In genomic region chr17:87236725-87237650, GRCm38 (mm10) we compare ENCODE assay signal across 8 mouse cellular contexts. TPM values are rescaled to one million over a fixed set of nuclear protein-coding genes. Genes with fewer than 3 reads are reported as not detected.
A peak's percentile ranks its signal among the peaks of the same experiment; 100 is the strongest.
DNase-seq lines count a peak whose midpoint lies in the region; ATAC-seq and TF ChIP-seq lines count a peak whose summit lies in the region.

No protein-coding gene starts in this region.

- no peak overlapping the region for H3K4me3 ChIP-seq in hindbrain, embryonic 15.5 days
- no peak overlapping the region for H3K4me3 ChIP-seq in lung, embryonic 14.5 days (ENCODE audit: low read depth, low read length)
- H3K4me3 ChIP-seq in stomach, embryonic 14.5 days (ENCODE audit: low read depth, low read length): no peak overlapping the region

- H3K4me1 ChIP-seq in hindbrain, embryonic 15.5 days (replicated peaks): peaks cover 15% of the 10 kb centered on the region
- H3K4me1 ChIP-seq in lung, embryonic 14.5 days (ENCODE audit: insufficient read depth): 0 out of 2 replicates have a peak, but pooled peaks cover 7% of the 10 kb centered on the region
- no peaks in the 10 kb centered on the region for H3K4me1 ChIP-seq in stomach, embryonic 14.5 days (ENCODE audit: control insufficient read depth, insufficient read depth, low read length)

- WGBS in hindbrain, embryonic 15.5 days: 54% methylated on average over 18 of the region's 18 CpGs
- 33% methylated on average over 18 of the region's 18 CpGs for WGBS in lung, embryonic 14.5 days
- WGBS in stomach, embryonic 14.5 days: 50% methylated on average over 18 of the region's 18 CpGs

- TF ChIP-seq CTCF in brain, embryonic 14.5 days (IDR thresholded peaks at IDR 0.05; ENCODE audit: borderline replicate concordance, extremely low read depth, insufficient read depth, insufficient read length): no peak
- TF ChIP-seq CTCF in lung, embryonic 14.5 days (IDR thresholded peaks at IDR 0.05; ENCODE audit: low read depth): peak; percentile 3; the same call in 1 of the 2 replicates

- DNase-seq in embryo, embryonic 10 days (ENCODE audit: low spot score): peak; percentile 46
- DNase-seq in embryo, embryonic 9.5 days (ENCODE audit: extremely low spot score): no peak
- peak; percentile 77 for DNase-seq in brain, embryonic 14.5 days (ENCODE audit: low read depth)
- peak; percentile 45 for DNase-seq in lung, embryonic 14.5 days
- no peak for DNase-seq in spleen, postnatal 10 days (ENCODE audit: low spot score in 2 of 2)

- TF ChIP-seq POLR2A in brain, embryonic 14.5 days (IDR thresholded peaks at IDR 0.05; ENCODE audit: borderline replicate concordance, extremely low read depth, insufficient read depth, insufficient read length, poor library complexity, severe bottlenecking): no peak

- ATAC-seq in hindbrain, embryonic 15.5 days (ENCODE audit: low FRiP score, low read depth): no peak
- peak; percentile 67 for ATAC-seq in lung, embryonic 14.5 days (ENCODE audit: insufficient read depth)
- peak; percentile 8; the same call in 1 of the 2 replicates for ATAC-seq in stomach, embryonic 14.5 days (ENCODE audit: insufficient number of reproducible peaks, insufficient read depth, low FRiP score, low read depth)
- no peak for ATAC-seq in activated CD4-positive, CD25-positive, alpha-beta regulatory T cell, adult 4 months

- no peaks in the 10 kb centered on the region for H3K36me3 ChIP-seq in hindbrain, embryonic 15.5 days
- no peaks in the 10 kb centered on the region for H3K36me3 ChIP-seq in lung, embryonic 14.5 days (ENCODE audit: insufficient read depth)
- no peaks in the 10 kb centered on the region for H3K36me3 ChIP-seq in stomach, embryonic 14.5 days (ENCODE audit: control insufficient read depth, insufficient read depth, low read length)

- H3K9ac ChIP-seq in hindbrain, embryonic 15.5 days: no peak overlapping the region
- H3K9ac ChIP-seq in lung, embryonic 14.5 days: no peak overlapping the region
- no peak overlapping the region for H3K9ac ChIP-seq in stomach, embryonic 14.5 days (replicated peaks; ENCODE audit: low read depth, low read length)

- H3K4me2 ChIP-seq in hindbrain, embryonic 15.5 days: no peak overlapping the region
- H3K4me2 ChIP-seq in lung, embryonic 14.5 days: no peak overlapping the region
- H3K4me2 ChIP-seq in stomach, embryonic 14.5 days (replicated peaks; ENCODE audit: low read depth, low read length): no peak overlapping the region

- no peaks in the 10 kb centered on the region for H3K27me3 ChIP-seq in hindbrain, embryonic 15.5 days
- no peaks in the 10 kb centered on the region for H3K27me3 ChIP-seq in lung, embryonic 14.5 days (ENCODE audit: insufficient read depth, low read length)
- H3K27me3 ChIP-seq in stomach, embryonic 14.5 days (ENCODE audit: control insufficient read depth, insufficient read depth, low read length): no peaks in the 10 kb centered on the region

- 0 out of 2 replicates have a peak, but pooled peaks cover 3% of the 10 kb centered on the region for H3K9me3 ChIP-seq in hindbrain, embryonic 15.5 days
- H3K9me3 ChIP-seq in lung, embryonic 14.5 days (ENCODE audit: low read depth, low read length): no peaks in the 10 kb centered on the region
- peaks cover 7% of the 10 kb centered on the region; the same call in 1 of the 2 replicates for H3K9me3 ChIP-seq in stomach, embryonic 14.5 days (ENCODE audit: control insufficient read depth, low read depth, low read length)

- 0 out of 2 replicates have a peak overlapping the region, but pooled peaks have one; percentile 53 for H3K27ac ChIP-seq in hindbrain, embryonic 15.5 days (replicated peaks)
- peak overlapping the region; percentile 59 for H3K27ac ChIP-seq in lung, embryonic 14.5 days (ENCODE audit: low read depth)
- no peak overlapping the region for H3K27ac ChIP-seq in stomach, embryonic 14.5 days (ENCODE audit: low read length)

RNA-seq across cellular contexts. Expression of gene Mcfd2, which starts 28.7 kb away (rescaled TPM):
- 40.1 and 44.0 TPM in 2 replicates for polyA plus RNA-seq in brain, embryonic 14.5 days (2012; rRNA removed)
- polyA plus RNA-seq in hindbrain, embryonic 15.5 days (2015; fragmentation: Nextera tagmentation; extraction: Ambion mirVana): 46.1 and 46.9 TPM in 2 replicates
- polyA plus RNA-seq in lung, embryonic 14.5 days (2014; fragmentation: Nextera tagmentation; extraction: Ambion mirVana): 103 and 107 TPM in 2 replicates
- polyA plus RNA-seq in stomach, embryonic 14.5 days (2014; fragmentation: Nextera tagmentation; extraction: Ambion mirVana): 82.6 and 93.6 TPM in 2 replicates
- polyA plus RNA-seq in activated CD4-positive, CD25-positive, alpha-beta regulatory T cell, adult 4 months (2017; shearing (Covaris generic)): 10 to 100 TPM; 24.7 to 33.3 TPM

RNA-seq across cellular contexts. Expression of gene Ttc7, which starts 45.7 kb away (rescaled TPM):
- polyA plus RNA-seq in brain, embryonic 14.5 days (2012; rRNA removed): 8.1 and 8.8 TPM in 2 replicates
- 5.3 and 8.2 TPM in 2 replicates for polyA plus RNA-seq in hindbrain, embryonic 15.5 days (2015; fragmentation: Nextera tagmentation; extraction: Ambion mirVana)
- 2.8 and 3.6 TPM in 2 replicates for polyA plus RNA-seq in lung, embryonic 14.5 days (2014; fragmentation: Nextera tagmentation; extraction: Ambion mirVana)
- polyA plus RNA-seq in stomach, embryonic 14.5 days (2014; fragmentation: Nextera tagmentation; extraction: Ambion mirVana): 4.6 and 5.9 TPM in 2 replicates
- polyA plus RNA-seq in activated CD4-positive, CD25-positive, alpha-beta regulatory T cell, adult 4 months (2017; shearing (Covaris generic)): 10 to 100 TPM; 21.2 to 24.5 TPM

Comparison
In these comparisons a context has a peak if more than half of its experiments do, and no peak if none do; other contexts are left out.
1. DNase-seq: peak in embryo, embryonic 10 days (single experiment), brain, embryonic 14.5 days (single experiment) and lung, embryonic 14.5 days (single experiment); none in embryo, embryonic 9.5 days (single experiment) and spleen, postnatal 10 days (0 of 2).
2. ATAC-seq: peak in lung, embryonic 14.5 days (single experiment) and stomach, embryonic 14.5 days (single experiment); none in hindbrain, embryonic 15.5 days (single experiment) and activated CD4-positive, CD25-positive, alpha-beta regulatory T cell, adult 4 months (single experiment).